Mouse (Mus musculus) layer of hippocampus, adult 11-12 months (tissue): ENCODE data around the gene Prkar2b.
"Not testable (repeated sequence)": the region's sequence is repeated elsewhere in the genome, so short reads cannot be mapped to it uniquely, and the experiment has no call there.

ENCODE experiments used
- DNase-seq: peaks from one replicate; pipeline ENCODE4 v3.0.0; 2022; ENCODE audit warnings: low spot score

Gene Prkar2b

GRCm38 (mm10) chr12:32059707-32060106, 1.4 kb downstream of the Prkar2b start:
- no peak for DNase-seq

GRCm38 (mm10) chr12:32059135-32059534, 2.0 kb downstream of the Prkar2b start:
- no peak for DNase-seq

- no peak for DNase-seq
These were observed 3.5 kb downstream of the Prkar2b start for GRCm38 (mm10) chr12:32057461-32058199.

- DNase-seq: no peak
These were observed 5.3 kb downstream of the Prkar2b start for GRCm38 (mm10) chr12:32055797-32056196.

DNA sequence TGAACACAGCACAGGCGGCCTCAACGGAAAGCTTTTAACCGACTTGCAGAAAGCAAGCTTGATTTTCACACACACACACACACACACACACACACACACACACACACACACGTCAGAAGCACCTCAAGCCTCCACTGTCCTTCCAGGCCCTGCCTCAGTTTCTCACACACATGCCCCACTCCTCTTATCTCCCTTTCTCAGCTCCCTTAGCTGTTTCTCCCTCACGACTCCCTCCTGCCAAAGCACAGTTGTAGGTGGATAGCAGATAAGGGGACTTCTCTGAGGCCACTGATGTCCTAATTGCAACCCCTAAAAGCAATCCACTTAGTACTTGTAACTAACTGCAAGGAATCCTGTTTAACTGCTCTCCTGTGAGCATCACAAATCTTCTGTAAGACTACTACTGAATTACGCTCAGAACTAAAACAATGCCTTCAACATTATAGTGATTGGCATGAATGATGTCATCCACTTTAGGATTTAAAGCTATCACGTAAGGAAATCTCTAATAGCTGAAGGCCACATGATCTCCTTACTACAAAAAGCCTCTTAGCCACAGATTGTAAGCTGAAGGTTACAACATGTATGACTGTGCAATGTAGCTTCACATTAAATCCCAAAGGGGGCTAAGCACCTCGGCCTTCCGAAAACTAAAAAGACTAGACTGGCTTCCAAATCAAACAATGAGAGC, 6.5 kb downstream of the Prkar2b start:
- DNase-seq: no peak

DNA sequence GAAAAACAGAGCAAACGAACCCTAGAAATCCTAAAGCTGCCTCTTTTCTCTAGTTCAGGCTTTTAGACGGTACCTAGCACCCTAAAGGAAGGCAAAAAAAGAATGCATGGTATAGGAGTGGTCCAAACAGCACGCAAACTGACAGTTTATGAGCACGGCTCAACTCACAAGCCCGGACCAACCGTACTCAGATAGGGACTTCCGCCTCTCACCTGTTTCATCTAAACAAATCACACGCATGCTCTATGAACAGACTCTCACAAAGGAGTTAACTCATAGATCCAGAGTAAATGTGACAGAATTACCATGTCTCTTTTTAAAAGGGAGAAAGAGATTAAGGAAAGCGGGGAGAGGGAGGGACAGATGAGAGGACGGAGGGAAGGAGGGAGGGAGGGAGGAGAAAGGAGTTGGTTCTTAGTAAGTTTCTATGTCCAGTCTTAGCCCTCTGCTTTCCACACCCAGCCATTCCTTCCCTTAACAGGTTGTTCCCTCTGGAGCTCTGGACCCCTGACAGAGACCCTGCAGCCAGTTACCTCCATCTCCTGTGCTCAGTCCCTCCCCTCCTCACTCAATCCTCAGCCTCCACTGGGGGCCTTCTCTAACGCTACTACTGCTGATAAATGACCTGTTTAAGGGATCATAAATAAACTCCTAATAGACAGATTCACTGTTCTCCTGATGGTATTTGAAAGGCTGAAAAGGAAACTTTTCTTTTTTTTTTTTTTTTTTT, 7.3 kb downstream of the Prkar2b start:
- DNase-seq: no peak

GRCm38 (mm10) chr12:32052882-32053281, 8.2 kb downstream of the Prkar2b start:
- no peak for DNase-seq

GRCm38 (mm10) chr12:32050165-32050564, 10.9 kb downstream of the Prkar2b start:
- no peak for DNase-seq

DNA sequence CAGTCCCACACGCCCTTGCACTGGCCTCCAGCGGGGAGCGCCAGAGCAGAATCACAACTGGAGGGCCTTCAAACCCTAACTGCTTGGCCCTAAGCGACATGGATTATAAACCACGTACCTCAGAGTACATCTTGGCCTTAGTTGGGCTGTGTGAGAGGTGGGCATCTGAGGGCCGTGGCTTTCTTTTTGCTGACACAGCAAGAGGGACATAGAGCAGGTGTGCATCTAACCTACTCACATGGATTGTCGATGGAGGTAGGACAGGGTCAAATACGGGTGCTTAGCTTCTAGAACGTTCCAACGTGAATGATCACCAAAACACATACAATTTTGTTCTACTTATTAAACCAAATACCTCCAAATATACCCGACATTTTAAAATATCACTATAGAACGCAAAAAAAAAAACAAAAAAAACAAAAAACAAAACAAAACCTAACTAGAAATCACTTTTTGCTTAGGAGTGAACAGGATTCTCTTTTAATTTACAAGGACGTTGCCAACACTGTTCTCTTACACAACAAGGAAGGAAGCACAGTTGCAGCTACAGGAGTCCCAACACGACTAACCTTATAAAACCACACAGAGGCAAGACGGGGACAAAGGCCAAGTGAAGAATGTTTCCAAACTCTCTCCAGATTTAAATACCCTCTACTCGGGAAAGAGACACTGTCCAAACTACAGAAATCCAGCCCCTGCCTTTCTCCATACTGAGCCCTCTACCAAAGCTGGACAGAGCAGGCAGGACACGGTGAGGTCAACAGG, 15.3 kb downstream of the Prkar2b start:
- DNase-seq: no peak

GRCm38 (mm10) chr12:32044487-32045134, 16.5 kb downstream of the Prkar2b start:
- DNase-seq: no peak

GRCm38 (mm10) chr12:32033536-32033935, 27.6 kb downstream of the Prkar2b start:
- DNase-seq: no peak

DNA sequence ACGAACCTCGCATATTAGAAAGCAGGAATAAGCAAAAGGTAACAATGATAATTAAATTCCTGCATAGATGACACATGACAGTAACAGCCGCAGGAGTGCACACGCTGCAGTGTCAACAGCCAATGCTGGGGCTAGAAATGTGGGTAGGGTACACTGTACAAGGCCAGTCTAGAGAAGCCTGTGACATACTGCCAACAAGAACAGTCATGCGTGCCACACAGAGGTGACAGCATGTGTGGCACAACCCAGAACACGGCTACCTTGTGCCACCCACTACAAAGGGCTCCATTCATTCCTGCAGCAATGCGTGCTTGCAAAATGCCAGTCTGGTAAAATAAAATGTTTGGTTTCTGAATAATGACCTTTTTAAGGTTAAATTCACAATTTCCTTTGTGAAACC, 28.2 kb downstream of the Prkar2b start:
- no peak for DNase-seq

- no peak for DNase-seq
These were observed 42.7 kb downstream of the Prkar2b start for GRCm38 (mm10) chr12:32018376-32018750.

- DNase-seq: no peak
These were observed 43.3 kb downstream of the Prkar2b start for GRCm38 (mm10) chr12:32017636-32018375.

GRCm38 (mm10) chr12:32016472-32016871, 44.6 kb downstream of the Prkar2b start:
- no peak for DNase-seq

GRCm38 (mm10) chr12:32015268-32015769, 45.8 kb downstream of the Prkar2b start:
- no peak for DNase-seq

DNA sequence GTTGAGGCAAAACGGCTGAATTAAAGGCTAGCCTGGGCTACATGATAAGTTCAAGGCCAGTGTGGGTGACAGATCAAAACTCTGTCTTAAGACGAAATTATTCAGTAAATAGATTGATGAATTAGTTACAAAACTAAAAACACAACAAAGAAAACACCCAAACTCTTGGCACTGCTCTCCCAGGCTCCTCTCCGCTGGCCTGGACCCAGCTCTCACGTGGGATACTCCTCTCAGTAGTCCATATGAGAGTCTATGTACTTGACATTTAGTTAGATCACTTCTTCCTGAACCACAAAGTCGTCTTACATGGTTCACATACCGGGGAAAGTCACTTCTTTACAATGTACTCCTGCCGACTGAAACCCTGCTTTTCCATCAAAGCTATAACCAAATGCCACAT, 46.3 kb downstream of the Prkar2b start:
- no peak for DNase-seq

DNA sequence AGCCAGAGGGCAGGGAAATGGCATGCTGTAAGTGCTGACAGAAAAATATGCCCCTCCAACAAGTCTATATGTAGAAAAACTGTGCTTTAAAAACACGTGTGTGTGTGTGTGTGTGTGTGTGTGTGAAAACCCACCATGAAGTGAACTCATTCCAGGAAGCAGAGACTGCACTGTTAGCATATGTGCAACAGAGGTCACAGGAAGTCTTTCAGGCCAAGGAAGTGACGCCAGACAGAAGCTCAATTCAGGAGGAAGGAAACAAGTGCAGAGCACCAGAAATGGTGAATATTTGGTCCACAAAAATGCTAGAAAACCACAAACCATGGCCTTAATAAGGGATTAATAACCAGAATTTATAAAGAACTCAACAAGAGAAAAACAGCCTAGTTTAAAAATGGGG, 48.9 kb downstream of the Prkar2b start:
- DNase-seq: no peak

DNA sequence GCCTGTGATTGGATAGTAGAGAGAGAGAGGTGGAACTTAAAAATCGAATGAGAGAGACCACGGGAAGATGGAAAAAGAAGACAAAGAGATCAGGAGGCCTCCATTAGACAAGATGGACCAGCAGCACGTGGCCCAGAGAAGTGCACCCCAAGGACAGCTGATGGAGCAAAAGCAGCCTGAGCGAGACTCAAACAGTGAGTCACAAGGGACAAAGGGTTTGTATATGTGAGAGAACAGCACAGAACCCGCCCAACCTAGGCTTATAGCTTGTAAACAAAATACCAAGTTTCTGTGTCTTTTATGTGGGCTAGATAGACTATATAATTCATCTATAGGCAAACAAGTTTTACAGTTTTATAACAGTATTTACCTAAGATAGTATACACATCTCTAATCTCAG, 50.0 kb downstream of the Prkar2b start:
- DNase-seq: no peak

GRCm38 (mm10) chr12:32009985-32010369, 51.1 kb downstream of the Prkar2b start:
- not testable (repeated sequence) for DNase-seq
